Mouse (Mus musculus): ENCODE results near the gene Irgc1. TPM values are rescaled to one million over a fixed set of nuclear protein-coding genes. Genes with fewer than 3 reads are reported as not detected.
"Not testable (repeated sequence)": the region's sequence is repeated elsewhere in the genome, so short reads cannot be mapped to it uniquely, and the experiment has no call there.

Irgc1 gene
- total RNA-seq, 1 experiment = not detected

- no peak overlapping the region for H3K27ac ChIP-seq (ENCODE audit: insufficient read depth, low read depth, low read length, poor library complexity, severe bottlenecking)
- in situ Hi-C loops (cut with MboI; ENCODE audit: low sequenced_read_pairs in 2 of 2, unreplicated experiment in 2 of 2) = no loop called here
Measured at GRCm38 (mm10) chr7:24488303-24488702, 36.2 kb upstream of the Irgc1 start.

GRCm38 (mm10) chr7:24487403-24487802 lies 35.3 kb upstream of the Irgc1 start:
- Histone ChIP-seq H3K9ac (ENCODE audit: insufficient read depth, low read depth, low read length, poor library complexity, severe bottlenecking) (no peak overlapping the region), H3K36me3 (ENCODE audit: control insufficient read depth, insufficient read depth, low read length, poor library complexity, severe bottlenecking) (no peaks in the 10 kb centered on the region), H3K4me3 (ENCODE audit: insufficient read depth in 1 of 2, low read depth in 1 of 2, low read length in 2 of 2, poor library complexity in 1 of 2, severe bottlenecking in 1 of 2) (no peak overlapping the region), H3K27ac (ENCODE audit: insufficient read depth, low read depth, low read length, poor library complexity, severe bottlenecking) (no peak overlapping the region), H3K9me3 (ENCODE audit: control insufficient read depth, insufficient read depth, low read depth, low read length) (no peaks in the 10 kb centered on the region), H3K4me1 (ENCODE audit: control insufficient read depth in 2 of 2, insufficient read depth in 2 of 2, low read length in 2 of 2, poor library complexity in 1 of 2) (peaks cover 0 to 8% of the 10 kb centered on the region in 2 experiments; a peak in 1 of 4 replicates)
- DNase-seq (ENCODE audit: low read depth, low spot score) = no peak
- TF ChIP-seq ZC3H11A (IDR thresholded peaks at IDR 0.05; ENCODE audit: borderline replicate concordance, low read depth, low read length) = no peak
- no peak for TF ChIP-seq MAFK (IDR thresholded peaks at IDR 0.05; ENCODE audit: insufficient read depth, low read depth, low read length)
- TF ChIP-seq HCFC1 (IDR thresholded peaks at IDR 0.05; ENCODE audit: borderline replicate concordance, insufficient read depth, low read length) = no peak
- no peak for TF ChIP-seq ZNF384 (IDR thresholded peaks at IDR 0.05; ENCODE audit: low read depth, low read length)
- TF ChIP-seq CHD2 (IDR thresholded peaks at IDR 0.05; ENCODE audit: low read depth, low read length) = no peak
- in situ Hi-C loops (cut with MboI; ENCODE audit: low sequenced_read_pairs in 2 of 2, unreplicated experiment in 2 of 2) = no loop called here

More at GRCm38 (mm10) chr7:24488303-24488702, 36.2 kb upstream of the Irgc1 start:
- H3K9me3 ChIP-seq (ENCODE audit: control insufficient read depth, insufficient read depth, low read depth, low read length) = no peaks in the 10 kb centered on the region
- no peaks in the 10 kb centered on the region for H3K36me3 ChIP-seq (ENCODE audit: control insufficient read depth, insufficient read depth, low read length, poor library complexity, severe bottlenecking)
- H3K4me3 ChIP-seq (ENCODE audit: insufficient read depth in 1 of 2, low read depth in 1 of 2, low read length in 2 of 2, poor library complexity in 1 of 2, severe bottlenecking in 1 of 2) = no peak overlapping the region
- no peak overlapping the region for H3K9ac ChIP-seq (ENCODE audit: insufficient read depth, low read depth, low read length, poor library complexity, severe bottlenecking)
- peaks cover 0 to 10% of the 10 kb centered on the region in 2 experiments; a peak in 1 of 4 replicates for H3K4me1 ChIP-seq (ENCODE audit: control insufficient read depth in 2 of 2, insufficient read depth in 2 of 2, low read length in 2 of 2, poor library complexity in 1 of 2)
- no peak for DNase-seq (ENCODE audit: low read depth, low spot score)
- TF ChIP-seq MAFK (IDR thresholded peaks at IDR 0.05; ENCODE audit: insufficient read depth, low read depth, low read length) (no peak), ZC3H11A (IDR thresholded peaks at IDR 0.05; ENCODE audit: borderline replicate concordance, low read depth, low read length) (no peak), HCFC1 (IDR thresholded peaks at IDR 0.05; ENCODE audit: borderline replicate concordance, insufficient read depth, low read length) (no peak), ZNF384 (IDR thresholded peaks at IDR 0.05; ENCODE audit: low read depth, low read length) (no peak), CHD2 (IDR thresholded peaks at IDR 0.05; ENCODE audit: low read depth, low read length) (no peak)

- in situ Hi-C loops (cut with MboI; ENCODE audit: low sequenced_read_pairs in 2 of 2, unreplicated experiment in 2 of 2) = no loop called here
- Histone ChIP-seq H3K36me3 (ENCODE audit: control insufficient read depth, insufficient read depth, low read length, poor library complexity, severe bottlenecking) (no peaks in the 10 kb centered on the region), H3K9me3 (ENCODE audit: control insufficient read depth, insufficient read depth, low read depth, low read length) (no peaks in the 10 kb centered on the region), H3K4me3 (ENCODE audit: insufficient read depth in 1 of 2, low read depth in 1 of 2, low read length in 2 of 2, poor library complexity in 1 of 2, severe bottlenecking in 1 of 2) (no peak overlapping the region), H3K27ac (ENCODE audit: insufficient read depth, low read depth, low read length, poor library complexity, severe bottlenecking) (no peak overlapping the region), H3K9ac (ENCODE audit: insufficient read depth, low read depth, low read length, poor library complexity, severe bottlenecking) (no peak overlapping the region), H3K4me1 (ENCODE audit: control insufficient read depth in 2 of 2, insufficient read depth in 2 of 2, low read length in 2 of 2, poor library complexity in 1 of 2) (peaks cover 0 to 8% of the 10 kb centered on the region in 2 experiments; a peak in 1 of 4 replicates)
- no peak for TF ChIP-seq HCFC1 (IDR thresholded peaks at IDR 0.05; ENCODE audit: borderline replicate concordance, insufficient read depth, low read length)
- peak; percentile 49; the same call in 1 of the 2 replicates for TF ChIP-seq MAFK (IDR thresholded peaks at IDR 0.05; ENCODE audit: insufficient read depth, low read depth, low read length)
- DNase-seq (ENCODE audit: low read depth, low spot score) = no peak
Measured at GRCm38 (mm10) chr7:24486654-24487130, 34.6 kb upstream of the Irgc1 start.

GRCm38 (mm10) chr7:24485481-24485880 lies 33.4 kb upstream of the Irgc1 start:
- no peaks in the 10 kb centered on the region for H3K36me3 ChIP-seq (ENCODE audit: control insufficient read depth, insufficient read depth, low read length, poor library complexity, severe bottlenecking)
- DNase-seq (ENCODE audit: low read depth, low spot score) = no peak
- no peak overlapping the region for H3K27ac ChIP-seq (ENCODE audit: insufficient read depth, low read depth, low read length, poor library complexity, severe bottlenecking)
- no peak overlapping the region for H3K9ac ChIP-seq (ENCODE audit: insufficient read depth, low read depth, low read length, poor library complexity, severe bottlenecking)
- in situ Hi-C loops (cut with MboI; ENCODE audit: low sequenced_read_pairs in 2 of 2, unreplicated experiment in 2 of 2) = no loop called here
- no peak overlapping the region for H3K4me3 ChIP-seq (ENCODE audit: insufficient read depth in 1 of 2, low read depth in 1 of 2, low read length in 2 of 2, poor library complexity in 1 of 2, severe bottlenecking in 1 of 2)
- H3K9me3 ChIP-seq (ENCODE audit: control insufficient read depth, insufficient read depth, low read depth, low read length) = no peaks in the 10 kb centered on the region
- no peak for TF ChIP-seq HCFC1 (IDR thresholded peaks at IDR 0.05; ENCODE audit: borderline replicate concordance, insufficient read depth, low read length)
- TF ChIP-seq MAFK (IDR thresholded peaks at IDR 0.05; ENCODE audit: insufficient read depth, low read depth, low read length) = no peak
- no peak for TF ChIP-seq ZC3H11A (IDR thresholded peaks at IDR 0.05; ENCODE audit: borderline replicate concordance, low read depth, low read length)
- no peak for TF ChIP-seq ZNF384 (IDR thresholded peaks at IDR 0.05; ENCODE audit: low read depth, low read length)
- TF ChIP-seq CHD2 (IDR thresholded peaks at IDR 0.05; ENCODE audit: low read depth, low read length) = no peak
- peaks cover 0 to 8% of the 10 kb centered on the region in 2 experiments; a peak in 1 of 4 replicates for H3K4me1 ChIP-seq (ENCODE audit: control insufficient read depth in 2 of 2, insufficient read depth in 2 of 2, low read length in 2 of 2, poor library complexity in 1 of 2)

GRCm38 (mm10) chr7:24483291-24483690 lies 31.2 kb upstream of the Irgc1 start:
- H3K4me1 ChIP-seq (ENCODE audit: control insufficient read depth in 2 of 2, insufficient read depth in 2 of 2, low read length in 2 of 2, poor library complexity in 1 of 2); H3K27ac ChIP-seq (ENCODE audit: insufficient read depth, low read depth, low read length, poor library complexity, severe bottlenecking); H3K9me3 ChIP-seq (ENCODE audit: control insufficient read depth, insufficient read depth, low read depth, low read length); H3K36me3 ChIP-seq (ENCODE audit: control insufficient read depth, insufficient read depth, low read length, poor library complexity, severe bottlenecking); DNase-seq (ENCODE audit: low read depth, low spot score); H3K9ac ChIP-seq (ENCODE audit: insufficient read depth, low read depth, low read length, poor library complexity, severe bottlenecking); H3K4me3 ChIP-seq (ENCODE audit: insufficient read depth in 1 of 2, low read depth in 1 of 2, low read length in 2 of 2, poor library complexity in 1 of 2, severe bottlenecking in 1 of 2); in situ Hi-C loops (cut with MboI; ENCODE audit: low sequenced_read_pairs in 2 of 2, unreplicated experiment in 2 of 2): not testable (repeated sequence)

Data from ES-E14 (cell line).